Mouse (Mus musculus) midbrain, embryonic 14.5 days (tissue): ENCODE measurements around the gene Lag3. TPM values are rescaled to one million over a fixed set of nuclear protein-coding genes. Genes with fewer than 3 reads are reported as not detected.

Experiments used
- ATAC-seq: fragments of 200-750 bp; cut with Nextera tagmentation; 2 replicates; pipeline ENCODE4 v1.8.0; 2017; ENCODE audit warnings: moderate number of reproducible peaks, moderate library complexity; ENCODE audit not compliant: low FRiP score, low TSS enrichment
- DNase-seq: peaks from one replicate; pipeline ENCODE4 v3.0.0-alpha.2; 2015
- H3K27ac ChIP-seq: fragments of 300-500 bp; sonication (generic); replicated peaks from 2 replicates; pipeline ENCODE4 v1.5.1; 2014; ENCODE audit warnings: mild to moderate bottlenecking, low read depth, low read length, moderate library complexity
- H3K27me3 ChIP-seq: fragments of 300-500 bp; sonication (generic); 2 replicates; pipeline ENCODE4 v1.6.1; 2014; ENCODE audit warnings: low read length, control low read depth, mixed read lengths; ENCODE audit not compliant: control insufficient read depth, insufficient read depth
- H3K36me3 ChIP-seq: fragments of 300-500 bp; sonication (generic); 2 replicates; pipeline ENCODE4 v1.6.1; 2014; ENCODE audit warnings: low read length, control low read depth; ENCODE audit not compliant: control insufficient read depth, insufficient read depth
- H3K4me1 ChIP-seq: fragments of 300-500 bp; sonication (generic); 2 replicates; pipeline ENCODE4 v1.6.1; 2014; ENCODE audit warnings: mild to moderate bottlenecking, antibody characterized with exemption, low read length, control low read depth; ENCODE audit not compliant: control insufficient read depth, insufficient read depth
- H3K4me2 ChIP-seq: fragments of 300-500 bp; sonication (generic); 2 replicates; pipeline ENCODE4 v1.6.1; 2014; ENCODE audit warnings: mild to moderate bottlenecking, low read length, moderate library complexity
- H3K4me3 ChIP-seq: fragments of 300-500 bp; sonication (generic); replicated peaks from 2 replicates; pipeline ENCODE4 v1.5.1; 2014; ENCODE audit warnings: low read depth, low read length
- H3K9ac ChIP-seq: fragments of 300-500 bp; sonication (generic); replicated peaks from 2 replicates; pipeline ENCODE4 v1.6.1; 2014; ENCODE audit warnings: mild to moderate bottlenecking, low read length, moderate library complexity
- H3K9me3 ChIP-seq: fragments of 300-500 bp; sonication (generic); 2 replicates; pipeline ENCODE4 v1.6.1; 2016; ENCODE audit warnings: low read length, control low read depth, mixed read lengths; ENCODE audit not compliant: control insufficient read depth
- WGBS: fragments of 180-500 bp; shearing (Covaris S2); extraction: QIAGEN DNeasy Blood & Tissue Kit; methylation state at CpG from one replicate; pipeline ENCODE4 v1.1.7; 2014; 5-methylcytosine and 5-hydroxymethylcytosine counted together
- polyA plus RNA-seq: library from polyadenylated mRNA; unstranded; fragments of >200 nt; fragmentation: Nextera tagmentation; extraction: Ambion mirVana; gene quantifications from 2 replicates; pipeline ENCODE4 v1.2.1, GENCODE M21; 2014

The Lag3 gene
- 3.3 and 3.5 TPM in 2 replicates for polyA plus RNA-seq

DNA sequence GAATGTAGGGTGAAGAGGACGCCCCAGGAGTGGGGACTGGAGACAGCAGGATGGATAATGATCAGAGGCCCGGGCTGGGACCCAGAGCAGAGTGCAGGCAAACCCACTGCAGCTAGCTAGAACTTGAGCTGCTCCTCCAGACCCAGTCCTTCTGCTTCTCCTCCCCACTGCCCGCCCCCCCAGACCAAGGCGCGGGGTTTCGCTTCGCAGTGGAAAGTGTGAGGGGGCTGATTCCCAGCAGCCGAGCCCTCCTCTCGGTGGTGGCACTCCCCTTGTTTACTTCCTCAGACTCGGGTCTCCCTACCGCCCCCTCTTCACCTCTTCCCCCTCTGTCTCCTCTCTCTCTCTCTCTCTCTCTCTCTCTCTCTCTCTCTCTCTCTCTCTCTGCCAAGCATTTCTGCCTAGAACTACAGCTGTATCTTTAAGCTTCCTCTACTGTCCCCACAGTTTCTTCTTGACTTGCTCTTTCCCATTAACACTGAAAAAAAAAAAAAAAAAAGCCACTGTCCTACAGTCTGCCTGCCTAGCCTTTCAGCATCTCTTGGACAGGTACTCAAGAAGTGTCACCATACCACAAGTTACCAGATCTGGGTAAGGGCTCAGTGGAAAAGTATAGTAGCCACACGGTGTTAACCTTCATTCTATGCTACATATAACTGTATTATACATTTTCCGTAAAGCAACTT lies at the start of gene Lag3:
TSS of gene Lag3 (minus strand) at position 173 of the 686 bp plus-strand sequence.
- ATAC-seq = no peak
- no peak within 1 kb of the TSS for H3K4me2 ChIP-seq

DNA sequence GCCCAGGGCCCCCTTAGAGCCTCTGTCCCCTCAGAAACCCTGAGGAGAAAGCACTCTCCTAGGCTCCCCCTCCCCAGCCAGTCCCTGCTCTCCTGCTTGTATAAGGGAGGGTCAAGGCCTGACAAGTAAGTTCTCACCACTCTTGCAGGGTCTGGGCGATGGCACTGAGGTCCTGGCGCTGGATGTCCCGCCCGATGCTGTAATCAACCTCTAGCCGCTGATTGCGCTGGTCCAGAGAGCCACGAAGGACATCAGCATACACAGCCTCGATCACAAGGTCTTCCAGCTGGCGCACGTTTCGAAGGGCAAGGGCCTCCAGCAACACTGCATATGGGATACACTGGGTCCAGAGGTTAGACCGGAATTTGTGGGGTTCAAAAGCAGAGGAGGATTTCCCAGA lies 49.5 kb upstream of the Lag3 start:
- Histone ChIP-seq H3K36me3 (peaks cover 57% of the 10 kb centered on the region), H3K4me3 (no peak overlapping the region), H3K9me3 (no peaks in the 10 kb centered on the region), H3K4me2 (no peak overlapping the region), H3K4me1 (peaks cover 11% of the 10 kb centered on the region), H3K27me3 (no peaks in the 10 kb centered on the region), H3K9ac (no peak overlapping the region), H3K27ac (no peak overlapping the region)
- WGBS = 93% methylated on average over 12 of the region's 12 CpGs
- no peak for DNase-seq
- ATAC-seq = no peak

More for the DNA sequence above, at the start of gene Lag3:
- no peak within 1 kb of the TSS for H3K27ac ChIP-seq
- peaks cover 37% of the 10 kb centered on the region for H3K4me1 ChIP-seq
- H3K9ac ChIP-seq = no peak within 1 kb of the TSS
- WGBS = 20% methylated on average over 13 of the region's 13 CpGs
- no peak within 1 kb of the TSS for H3K4me3 ChIP-seq
- DNase-seq = no peak
- no peaks in the 10 kb centered on the region for H3K9me3 ChIP-seq
- peaks cover 30% of the 10 kb centered on the region for H3K36me3 ChIP-seq
- H3K27me3 ChIP-seq = 0 out of 2 replicates have a peak, but pooled peaks cover 4% of the 10 kb centered on the region

DNA sequence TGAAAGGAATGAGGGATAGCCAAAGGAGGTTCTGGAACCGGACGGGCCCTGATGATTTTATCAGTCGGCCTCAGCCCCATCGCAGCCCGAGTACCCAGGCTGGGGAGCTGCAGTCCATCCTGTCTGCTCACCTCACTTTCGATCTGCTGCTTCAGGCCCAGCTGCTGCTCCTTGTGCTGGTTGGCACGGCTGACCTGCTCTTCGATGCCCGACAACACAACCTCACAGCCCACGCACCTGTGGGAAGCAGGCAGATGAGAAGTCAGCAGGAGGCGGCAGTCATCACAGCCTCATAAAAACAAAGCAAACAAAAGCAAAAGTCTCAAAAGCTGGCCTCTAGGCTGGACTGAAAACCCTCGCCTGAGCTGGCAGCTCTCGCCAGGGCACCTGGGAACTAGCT lies 48.5 kb upstream of the Lag3 start:
- H3K27ac ChIP-seq = no peak overlapping the region
- 93% methylated on average over 13 of the region's 13 CpGs for WGBS
- no peak overlapping the region for H3K4me3 ChIP-seq
- no peak overlapping the region for H3K4me2 ChIP-seq
- no peak for ATAC-seq
- H3K4me1 ChIP-seq = peaks cover 8% of the 10 kb centered on the region
- DNase-seq = no peak
- H3K36me3 ChIP-seq = peaks cover 62% of the 10 kb centered on the region
- H3K27me3 ChIP-seq = no peaks in the 10 kb centered on the region
- no peak overlapping the region for H3K9ac ChIP-seq
- H3K9me3 ChIP-seq = no peaks in the 10 kb centered on the region

DNA sequence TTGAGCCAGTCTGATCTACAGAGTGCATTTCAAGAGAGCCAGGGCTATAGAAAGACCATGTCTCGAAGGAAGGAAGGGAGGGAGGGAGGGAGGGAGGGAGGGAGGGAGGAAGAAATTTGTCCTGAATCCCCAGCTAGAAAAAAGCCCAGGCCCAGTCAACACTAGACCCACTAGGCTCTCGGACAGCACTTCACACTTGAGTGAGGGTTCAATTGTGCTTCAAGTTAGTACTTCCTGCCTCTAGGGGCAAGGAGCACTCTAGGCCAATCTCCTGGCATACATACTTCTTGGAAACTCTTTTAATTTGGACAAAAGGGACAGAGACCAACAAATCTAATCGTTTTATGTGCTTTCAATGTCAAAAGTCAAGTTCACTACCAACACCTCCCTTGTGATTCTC lies 46.6 kb upstream of the Lag3 start:
- Histone ChIP-seq H3K9ac (no peak overlapping the region), H3K9me3 (no peaks in the 10 kb centered on the region), H3K4me3 (no peak overlapping the region), H3K27me3 (no peaks in the 10 kb centered on the region), H3K4me1 (no peaks in the 10 kb centered on the region), H3K4me2 (no peak overlapping the region), H3K27ac (no peak overlapping the region), H3K36me3 (peaks cover 62% of the 10 kb centered on the region)
- no peak for DNase-seq
- no peak for ATAC-seq
- 91% methylated on average over 3 of the region's 3 CpGs for WGBS

DNA sequence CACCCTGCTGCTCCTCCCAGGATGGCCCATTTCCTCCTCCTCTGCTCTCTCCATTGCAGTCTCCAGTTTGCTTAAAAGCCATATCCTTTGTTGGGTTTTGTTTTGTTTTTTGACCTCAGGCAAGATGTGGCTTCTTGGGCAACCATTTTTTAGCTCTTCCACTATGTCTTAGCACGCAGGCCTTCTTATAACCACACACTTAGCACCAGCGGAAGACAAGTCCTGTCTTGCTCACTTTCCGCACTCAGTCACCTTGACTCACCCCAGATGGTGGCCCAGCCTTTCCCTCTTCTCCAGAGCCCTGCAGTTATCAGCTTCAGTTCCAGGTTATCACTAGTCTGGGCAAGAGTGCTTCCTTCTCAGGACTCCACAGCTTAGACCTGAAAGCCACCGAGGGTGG lies 43.7 kb upstream of the Lag3 start:
- Histone ChIP-seq H3K9me3 (no peaks in the 10 kb centered on the region), H3K4me3 (no peak overlapping the region), H3K4me1 (no peaks in the 10 kb centered on the region), H3K27ac (no peak overlapping the region), H3K27me3 (no peaks in the 10 kb centered on the region), H3K9ac (no peak overlapping the region), H3K4me2 (no peak overlapping the region), H3K36me3 (peaks cover 39% of the 10 kb centered on the region)
- DNase-seq = no peak
- 98% methylated on average over 4 of the region's 4 CpGs for WGBS
- ATAC-seq = no peak

DNA sequence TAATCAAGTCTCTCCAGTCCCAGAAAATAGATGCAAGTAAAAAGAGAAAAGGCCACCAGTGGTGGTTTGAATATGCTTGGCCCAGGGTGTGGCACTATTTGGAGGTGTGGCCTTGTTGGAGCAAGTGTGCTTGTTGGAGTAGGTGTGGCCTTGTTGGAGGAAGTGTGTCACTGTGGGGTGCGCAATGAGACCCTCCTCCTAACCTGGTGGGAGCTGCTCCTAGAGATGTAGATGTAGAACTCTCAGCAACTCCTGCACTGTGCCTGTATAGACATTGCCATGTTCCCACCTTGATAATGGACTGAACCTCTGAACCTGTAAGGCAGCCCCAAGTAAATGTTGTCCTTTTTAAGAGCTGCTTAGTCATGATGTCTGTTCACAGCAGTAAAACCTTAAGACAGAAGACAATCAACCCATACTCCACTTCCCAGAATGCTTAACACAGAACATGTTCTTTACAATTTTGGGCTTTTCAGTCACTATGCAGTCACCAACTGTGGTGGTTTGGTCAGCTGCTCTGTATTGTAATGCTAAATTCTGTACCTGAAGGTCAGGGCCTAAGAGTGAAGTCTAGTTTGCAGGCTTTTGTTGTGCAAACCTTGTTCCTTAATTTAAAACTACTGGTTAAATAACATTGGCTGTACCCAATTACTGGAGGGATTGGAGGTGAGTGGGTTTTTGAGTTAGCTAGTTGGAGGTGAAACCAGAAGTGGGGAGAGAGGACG lies 42.6 kb upstream of the Lag3 start:
- no peak overlapping the region for H3K4me2 ChIP-seq
- no peak overlapping the region for H3K27ac ChIP-seq
- DNase-seq (no peak), ATAC-seq (no peak)
- H3K9ac ChIP-seq = no peak overlapping the region
- H3K36me3 ChIP-seq = peaks cover 29% of the 10 kb centered on the region
- no peak overlapping the region for H3K4me3 ChIP-seq
- 94% methylated on average over 2 of the region's 2 CpGs for WGBS
- no peaks in the 10 kb centered on the region for H3K27me3 ChIP-seq
- no peaks in the 10 kb centered on the region for H3K9me3 ChIP-seq
- H3K4me1 ChIP-seq = no peaks in the 10 kb centered on the region

DNA sequence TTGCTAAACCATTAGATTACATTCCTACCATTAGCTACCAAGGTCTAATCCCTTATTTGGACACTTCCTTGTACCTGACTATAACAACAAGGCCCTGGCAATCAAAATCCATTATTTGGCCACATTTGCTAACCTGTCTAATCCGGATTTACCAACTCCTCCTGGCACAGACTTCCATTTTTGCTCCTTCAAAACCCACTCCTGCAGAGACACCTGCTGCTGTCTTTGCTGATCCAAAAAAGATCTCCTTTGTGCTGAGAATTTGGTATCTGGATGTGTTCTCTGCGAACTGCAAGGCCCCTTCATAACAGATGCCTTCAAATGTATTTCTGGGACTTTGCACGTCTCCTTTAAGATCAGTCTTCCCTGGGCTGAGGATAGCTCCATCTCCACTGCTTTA lies 32.0 kb upstream of the Lag3 start:
- H3K4me2 ChIP-seq = no peak overlapping the region
- DNase-seq = no peak
- no peak overlapping the region for H3K27ac ChIP-seq
- WGBS = 91% methylated on average over 3 of the region's 3 CpGs
- H3K36me3 ChIP-seq = peaks cover 2% of the 10 kb centered on the region
- H3K9me3 ChIP-seq = no peaks in the 10 kb centered on the region
- no peaks in the 10 kb centered on the region for H3K27me3 ChIP-seq
- no peak overlapping the region for H3K9ac ChIP-seq
- ATAC-seq = no peak
- no peaks in the 10 kb centered on the region for H3K4me1 ChIP-seq
- H3K4me3 ChIP-seq = no peak overlapping the region

DNA sequence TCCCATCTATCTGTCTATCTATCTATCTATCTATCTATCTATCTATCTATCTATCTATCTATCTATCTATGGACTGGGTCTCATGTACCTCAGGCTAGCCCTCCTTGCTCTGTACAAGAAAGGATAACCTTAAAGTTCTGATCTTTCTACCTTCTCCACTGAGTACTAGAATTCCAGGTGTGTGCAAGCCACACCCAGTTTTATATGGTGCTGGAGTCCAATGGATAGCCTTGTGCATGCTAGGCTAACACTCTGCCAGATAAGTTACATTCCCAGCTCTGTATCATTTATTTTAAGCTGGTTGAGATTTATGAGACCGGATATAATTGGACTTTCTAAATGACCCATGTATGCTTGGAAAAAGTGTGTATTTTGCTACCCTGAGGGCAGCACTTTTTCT lies 30.2 kb upstream of the Lag3 start:
- Histone ChIP-seq H3K4me1 (no peaks in the 10 kb centered on the region), H3K4me2 (no peak overlapping the region), H3K9ac (no peak overlapping the region), H3K27me3 (no peaks in the 10 kb centered on the region), H3K9me3 (no peaks in the 10 kb centered on the region), H3K4me3 (no peak overlapping the region), H3K27ac (no peak overlapping the region), H3K36me3 (peaks cover 20% of the 10 kb centered on the region)
- DNase-seq (no peak), ATAC-seq (no peak)
- WGBS = 97% methylated on average over 1 of the region's 1 CpGs

DNA sequence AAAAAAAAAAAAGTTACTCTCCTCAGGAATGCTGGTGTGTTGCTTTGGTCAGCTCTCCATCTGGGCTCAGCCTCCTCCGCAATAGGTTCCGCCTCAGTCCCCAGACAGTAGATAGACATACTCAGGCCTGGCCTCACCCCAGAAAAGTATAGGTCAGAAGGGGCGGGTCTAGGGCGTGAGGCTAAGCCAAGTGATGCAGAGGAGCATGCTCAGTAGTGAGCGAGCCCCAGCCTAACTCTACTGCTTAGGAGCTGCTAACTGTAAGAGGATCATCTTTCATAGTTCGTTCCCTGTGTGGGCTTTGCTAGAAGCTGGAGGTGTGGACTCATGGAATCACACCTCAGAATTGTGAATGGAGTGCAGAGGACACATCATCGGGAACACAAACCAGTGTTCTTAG lies 27.0 kb upstream of the Lag3 start:
- no peak overlapping the region for H3K4me2 ChIP-seq
- H3K4me3 ChIP-seq = no peak overlapping the region
- H3K27me3 ChIP-seq = no peaks in the 10 kb centered on the region
- no peak overlapping the region for H3K9ac ChIP-seq
- DNase-seq (no peak), ATAC-seq (no peak)
- no peaks in the 10 kb centered on the region for H3K4me1 ChIP-seq
- H3K9me3 ChIP-seq = no peaks in the 10 kb centered on the region
- 94% methylated on average over 7 of the region's 7 CpGs for WGBS
- peaks cover 51% of the 10 kb centered on the region for H3K36me3 ChIP-seq
- H3K27ac ChIP-seq = no peak overlapping the region
